Mouse (Mus musculus): ENCODE results near the gene Eno1. TPM values are rescaled to one million over a fixed set of nuclear protein-coding genes. Genes with fewer than 3 reads are reported as not detected.
"Not testable (repeated sequence)": the region's sequence is repeated elsewhere in the genome, so short reads cannot be mapped to it uniquely, and the experiment has no call there.

Gene Eno1
- total and polyA plus RNA-seq, 2 experiments from 2014 or later = 549 to 1,243 TPM

GRCm38 (mm10) chr4:150264903-150265302 lies 28.4 kb downstream of the Eno1 start:
- no peak overlapping the region for H3K9ac ChIP-seq (replicated peaks; ENCODE audit: low read length)
- DNase-seq (ENCODE audit: low spot score) (peak; percentile 64), ATAC-seq (no peak)
- H3K4me2 ChIP-seq (ENCODE audit: low read depth, low read length) = no peak overlapping the region
- no peak overlapping the region for H3K27ac ChIP-seq
- no peaks in the 10 kb centered on the region for H3K4me1 ChIP-seq (ENCODE audit: insufficient read depth, low read length)
- H3K36me3 ChIP-seq (ENCODE audit: insufficient read depth, low read length) = no peaks in the 10 kb centered on the region
- H3K9me3 ChIP-seq (ENCODE audit: low read length) = no peaks in the 10 kb centered on the region
- H3K4me3 ChIP-seq (ENCODE audit: low read length) = no peak overlapping the region
- TF ChIP-seq CTCF (IDR thresholded peaks at IDR 0.05; ENCODE audit: low read depth) = peak; percentile 56
- no peaks in the 10 kb centered on the region for H3K27me3 ChIP-seq (ENCODE audit: insufficient read depth, low read length)
- 53% methylated on average over 7 of the region's 7 CpGs for WGBS

- no peaks in the 10 kb centered on the region for H3K4me1 ChIP-seq (ENCODE audit: insufficient read depth, low read length)
- WGBS = 70% methylated on average over 5 of the region's 5 CpGs
- TF ChIP-seq CTCF (IDR thresholded peaks at IDR 0.05; ENCODE audit: low read depth) = no peak
Measured at GRCm38 (mm10) chr4:150265471-150265870, 28.9 kb downstream of the Eno1 start.

GRCm38 (mm10) chr4:150266655-150267223 lies 30.2 kb downstream of the Eno1 start:
- peak overlapping the region; percentile 45 for H3K27ac ChIP-seq
- H3K9me3 ChIP-seq (ENCODE audit: low read length) = no peaks in the 10 kb centered on the region

More at GRCm38 (mm10) chr4:150265471-150265870, 28.9 kb downstream of the Eno1 start:
- no peak overlapping the region for H3K4me3 ChIP-seq (ENCODE audit: low read length)
- no peak overlapping the region for H3K4me2 ChIP-seq (ENCODE audit: low read depth, low read length)
- H3K27ac ChIP-seq = no peak overlapping the region
- H3K9ac ChIP-seq (replicated peaks; ENCODE audit: low read length) = no peak overlapping the region
- DNase-seq (ENCODE audit: low spot score) (no peak), ATAC-seq (no peak)
- no peaks in the 10 kb centered on the region for H3K27me3 ChIP-seq (ENCODE audit: insufficient read depth, low read length)
- H3K9me3 ChIP-seq (ENCODE audit: low read length) = no peaks in the 10 kb centered on the region
- H3K36me3 ChIP-seq (ENCODE audit: insufficient read depth, low read length) = no peaks in the 10 kb centered on the region

GRCm38 (mm10) chr4:150268674-150269653 lies 32.4 kb downstream of the Eno1 start:
- Histone ChIP-seq H3K9ac (replicated peaks; ENCODE audit: low read length) (no peak overlapping the region), H3K36me3 (ENCODE audit: insufficient read depth, low read length) (no peaks in the 10 kb centered on the region), H3K4me2 (ENCODE audit: low read depth, low read length) (no peak overlapping the region), H3K27ac (no peak overlapping the region), H3K27me3 (ENCODE audit: insufficient read depth, low read length) (no peaks in the 10 kb centered on the region), H3K4me3 (ENCODE audit: low read length) (no peak overlapping the region), H3K4me1 (ENCODE audit: insufficient read depth, low read length) (peaks cover 5% of the 10 kb centered on the region), H3K9me3 (ENCODE audit: low read length) (no peaks in the 10 kb centered on the region)
- DNase-seq (ENCODE audit: low spot score) (no peak), ATAC-seq (no peak)
- 86% methylated on average over 33 of the region's 33 CpGs for WGBS
- no peak for TF ChIP-seq CTCF (IDR thresholded peaks at IDR 0.05; ENCODE audit: low read depth)

More at GRCm38 (mm10) chr4:150266655-150267223, 30.2 kb downstream of the Eno1 start:
- Histone ChIP-seq H3K9ac (replicated peaks; ENCODE audit: low read length) (no peak overlapping the region), H3K36me3 (ENCODE audit: insufficient read depth, low read length) (no peaks in the 10 kb centered on the region), H3K4me2 (ENCODE audit: low read depth, low read length) (no peak overlapping the region), H3K4me1 (ENCODE audit: insufficient read depth, low read length) (no peaks in the 10 kb centered on the region), H3K27me3 (ENCODE audit: insufficient read depth, low read length) (no peaks in the 10 kb centered on the region), H3K4me3 (ENCODE audit: low read length) (no peak overlapping the region)
- DNase-seq (ENCODE audit: low spot score) (peak; percentile 32), ATAC-seq (no peak)
- TF ChIP-seq CTCF (IDR thresholded peaks at IDR 0.05; ENCODE audit: low read depth) = no peak
- 58% methylated on average over 21 of the region's 21 CpGs for WGBS

- 53% methylated on average over 7 of the region's 7 CpGs for WGBS
- no peak for DNase-seq (ENCODE audit: low spot score)
Measured at GRCm38 (mm10) chr4:150269679-150270078, 33.2 kb downstream of the Eno1 start.

GRCm38 (mm10) chr4:150270718-150271117 lies 34.2 kb downstream of the Eno1 start:
- H3K36me3 ChIP-seq (ENCODE audit: insufficient read depth, low read length); H3K9me3 ChIP-seq (ENCODE audit: low read length); H3K4me1 ChIP-seq (ENCODE audit: insufficient read depth, low read length); DNase-seq (ENCODE audit: low spot score); H3K27me3 ChIP-seq (ENCODE audit: insufficient read depth, low read length); ATAC-seq; H3K4me2 ChIP-seq (ENCODE audit: low read depth, low read length); H3K4me3 ChIP-seq (ENCODE audit: low read length); H3K9ac ChIP-seq (replicated peaks; ENCODE audit: low read length); H3K27ac ChIP-seq: not testable (repeated sequence)
- WGBS = 74% methylated on average over 3 of the region's 4 CpGs

More at GRCm38 (mm10) chr4:150269679-150270078, 33.2 kb downstream of the Eno1 start:
- H3K4me3 ChIP-seq (ENCODE audit: low read length) = no peak overlapping the region
- no peak for TF ChIP-seq CTCF (IDR thresholded peaks at IDR 0.05; ENCODE audit: low read depth)
- H3K9ac ChIP-seq (replicated peaks; ENCODE audit: low read length) = no peak overlapping the region
- no peaks in the 10 kb centered on the region for H3K36me3 ChIP-seq (ENCODE audit: insufficient read depth, low read length)
- no peaks in the 10 kb centered on the region for H3K27me3 ChIP-seq (ENCODE audit: insufficient read depth, low read length)
- H3K27ac ChIP-seq = no peak overlapping the region
- peaks cover 5% of the 10 kb centered on the region for H3K4me1 ChIP-seq (ENCODE audit: insufficient read depth, low read length)
- H3K4me2 ChIP-seq (ENCODE audit: low read depth, low read length) = no peak overlapping the region
- no peak for ATAC-seq
- no peaks in the 10 kb centered on the region for H3K9me3 ChIP-seq (ENCODE audit: low read length)

Data from hindbrain, postnatal 0 days (tissue).